16 mouse cellular contexts compared by ENCODE assay signal in genomic region chr11:3759433-3759832, GRCm38 (mm10).
"Had no signal": no experiment of that assay in that cellular context is flagged by ENCODE, and none has a peak within 500 bp of the region (broad histone marks: within the 10 kb centered on the region; RNA-seq: fewer than 3 reads in every experiment).

No protein-coding gene starts in this region.

- ATAC-seq: midbrain, embryonic 15.5 days had no signal

- H3K9me3 ChIP-seq: limb, embryonic 13.5 days; midbrain, embryonic 10.5 days; midbrain, embryonic 15.5 days; neural tube, embryonic 13.5 days had no signal

- H3K27ac ChIP-seq: limb, embryonic 13.5 days; liver, embryonic 14.5 days; midbrain, embryonic 10.5 days; midbrain, embryonic 15.5 days; neural tube, embryonic 13.5 days had no signal

- H3K4me3 ChIP-seq: limb, embryonic 13.5 days; midbrain, embryonic 10.5 days; midbrain, embryonic 15.5 days; neural tube, embryonic 13.5 days had no signal

- H3K36me3 ChIP-seq: limb, embryonic 13.5 days; midbrain, embryonic 10.5 days; midbrain, embryonic 15.5 days; neural tube, embryonic 13.5 days had no signal

- H3K9ac ChIP-seq: limb, embryonic 13.5 days; liver, embryonic 14.5 days; midbrain, embryonic 15.5 days; neural tube, embryonic 13.5 days had no signal

- H3K4me2 ChIP-seq: limb, embryonic 13.5 days; midbrain, embryonic 15.5 days; neural tube, embryonic 13.5 days had no signal

- DNase-seq: kidney, postnatal 25 days; layer of hippocampus, adult 9-11 months; layer of hippocampus, postnatal 36 days; left cerebral cortex, postnatal 4 days; lung, adult 18-20 months; lung, postnatal 4 days; retina, postnatal 1 day; right cerebral cortex, postnatal 4 days; spleen, adult 18-20 months; thymus, adult 18-20 months; thymus, postnatal 14 days had no signal
